Mouse (Mus musculus): Measurements from ENCODE around the gene Hspa8. TPM values are rescaled to one million over a fixed set of nuclear protein-coding genes. Genes with fewer than 3 reads are reported as not detected.

The Hspa8 gene
- 3,140 and 3,153 TPM in 2 replicates for polyA plus RNA-seq (2015; fragmentation: Nextera tagmentation; extraction: Ambion mirVana)

GRCm38 (mm10) chr9:40800675-40801612, at the start of gene Hspa8:
Gene Hspa8, plus strand, starts transcription at chr9:40800984.
- Histone ChIP-seq H3K36me3 (peaks cover 24% of the 10 kb centered on the region), H3K4me2 (peak within 1 kb of the TSS; percentile 79), H3K27ac (replicated peaks) (peak within 1 kb of the TSS; percentile 100), H3K9me3 (no peaks in the 10 kb centered on the region), H3K9ac (peak within 1 kb of the TSS; percentile 99), H3K27me3 (no peaks in the 10 kb centered on the region), H3K4me3 (peak within 1 kb of the TSS; percentile 93), H3K4me1 (replicated peaks) (peaks cover 37% of the 10 kb centered on the region)
- under 1% methylated on average over 77 of the region's 83 CpGs for WGBS
- ATAC-seq (ENCODE audit: low FRiP score, low read depth): peak; percentile 97

GRCm38 (mm10) chr9:40751749-40752148, 49.0 kb upstream of the Hspa8 start:
- Histone ChIP-seq H3K4me1 (replicated peaks) (peaks cover 4% of the 10 kb centered on the region), H3K4me2 (no peak overlapping the region), H3K4me3 (no peak overlapping the region), H3K9ac (no peak overlapping the region), H3K27ac (replicated peaks) (no peak overlapping the region), H3K27me3 (no peaks in the 10 kb centered on the region), H3K36me3 (no peaks in the 10 kb centered on the region), H3K9me3 (no peaks in the 10 kb centered on the region)
- 44% methylated on average over 3 of the region's 3 CpGs for WGBS
- ATAC-seq (ENCODE audit: low FRiP score, low read depth): no peak

DNA sequence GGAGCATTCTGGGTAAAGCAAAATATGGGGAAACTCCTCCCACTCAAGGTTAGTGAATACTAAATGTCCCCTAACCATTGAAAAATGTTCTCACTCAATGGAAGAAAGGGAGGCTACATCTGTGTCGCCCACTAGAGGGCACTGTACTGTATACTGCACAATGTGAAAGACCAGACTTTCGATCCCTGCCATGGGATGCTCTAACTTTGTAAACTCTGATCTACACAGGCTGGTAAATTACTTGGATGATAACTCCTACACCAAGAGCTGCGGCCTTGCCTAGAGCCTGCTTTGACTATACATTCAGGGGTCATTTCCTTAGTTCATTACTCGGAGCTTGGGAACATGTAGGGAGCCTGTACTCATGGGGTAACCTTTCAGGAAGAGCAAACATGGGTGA, 44.4 kb upstream of the Hspa8 start:
- no peaks in the 10 kb centered on the region for H3K9me3 ChIP-seq
- H3K27me3 ChIP-seq: no peaks in the 10 kb centered on the region
- H3K4me1 ChIP-seq (replicated peaks): peaks cover 17% of the 10 kb centered on the region
- H3K36me3 ChIP-seq: no peaks in the 10 kb centered on the region
- H3K27ac ChIP-seq (replicated peaks): no peak overlapping the region
- no peak overlapping the region for H3K9ac ChIP-seq
- WGBS: 15% methylated on average over 4 of the region's 4 CpGs
- no peak for ATAC-seq (ENCODE audit: low FRiP score, low read depth)
- no peak overlapping the region for H3K4me3 ChIP-seq
- no peak overlapping the region for H3K4me2 ChIP-seq

DNA sequence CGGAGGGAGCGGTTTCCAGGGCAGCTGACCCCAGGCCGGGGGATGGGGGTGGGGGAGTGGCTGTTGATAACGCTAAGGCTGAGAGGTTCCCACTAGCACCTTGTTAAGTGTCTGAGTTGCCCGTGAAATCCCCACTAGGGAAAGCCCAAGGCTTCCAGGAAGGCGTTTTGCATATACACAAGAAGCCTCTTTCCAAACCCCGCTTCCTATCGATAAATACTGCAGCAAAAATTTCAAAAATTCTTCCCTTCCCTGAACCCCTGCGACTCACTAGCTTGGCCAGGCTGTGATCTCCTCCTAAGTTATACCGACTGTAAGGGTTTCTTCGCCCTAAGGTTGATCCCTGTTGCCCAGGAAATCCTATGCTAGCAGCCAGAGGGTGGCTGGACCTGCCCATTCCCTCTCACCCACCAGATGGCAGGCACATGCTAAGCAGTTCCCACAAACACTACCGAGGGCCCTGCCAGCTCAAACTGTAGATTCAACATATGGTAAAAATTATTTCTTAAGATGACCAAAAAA, 43.6 kb upstream of the Hspa8 start:
- Histone ChIP-seq H3K36me3 (no peaks in the 10 kb centered on the region), H3K27ac (replicated peaks) (peak overlapping the region; percentile 81), H3K4me3 (peak overlapping the region; percentile 29), H3K9me3 (no peaks in the 10 kb centered on the region), H3K4me1 (replicated peaks) (peaks cover 17% of the 10 kb centered on the region), H3K4me2 (peak overlapping the region; percentile 59), H3K27me3 (no peaks in the 10 kb centered on the region), H3K9ac (no peak overlapping the region)
- WGBS: 24% methylated on average over 12 of the region's 12 CpGs
- peak; percentile 85 for ATAC-seq (ENCODE audit: low FRiP score, low read depth)

DNA sequence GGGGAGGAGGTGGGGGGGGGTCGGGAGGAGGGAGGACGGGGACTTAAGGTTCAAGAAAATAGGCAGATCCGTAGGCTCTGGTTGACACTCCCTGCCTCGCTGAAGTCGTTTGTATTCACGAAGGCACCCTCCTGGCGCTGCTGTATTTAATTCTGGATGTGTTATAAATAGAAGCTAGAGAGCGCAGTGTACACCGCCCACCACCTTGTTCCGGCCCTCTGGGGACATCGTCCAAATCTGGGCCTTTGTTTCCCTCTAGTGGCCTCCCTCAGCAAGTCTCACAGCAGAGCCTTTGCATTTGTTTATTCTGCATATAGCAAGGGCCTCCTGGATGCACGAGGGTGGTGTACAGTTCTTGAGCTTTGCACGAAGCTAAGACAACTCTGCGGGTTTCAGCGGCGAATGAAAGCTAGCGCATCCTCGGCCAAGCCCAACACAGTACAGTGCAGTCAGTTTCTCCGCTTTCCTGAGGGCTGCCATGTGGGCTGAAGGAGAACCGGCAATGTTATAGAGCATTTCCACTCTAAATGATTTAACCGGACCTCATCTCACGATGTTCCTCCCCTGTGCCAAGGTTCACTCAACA, 43.0 kb upstream of the Hspa8 start:
- peaks cover 17% of the 10 kb centered on the region for H3K4me1 ChIP-seq (replicated peaks)
- H3K36me3 ChIP-seq: no peaks in the 10 kb centered on the region
- H3K27me3 ChIP-seq: no peaks in the 10 kb centered on the region
- 8% methylated on average over 21 of the region's 22 CpGs for WGBS
- peak overlapping the region; percentile 29 for H3K4me3 ChIP-seq
- H3K9me3 ChIP-seq: no peaks in the 10 kb centered on the region
- peak; percentile 92 for ATAC-seq (ENCODE audit: low FRiP score, low read depth)
- H3K27ac ChIP-seq (replicated peaks): peak overlapping the region; percentile 81
- H3K4me2 ChIP-seq: peak overlapping the region; percentile 59
- H3K9ac ChIP-seq: no peak overlapping the region; the same call in 1 of the 2 replicates

GRCm38 (mm10) chr9:40762354-40762753, 38.4 kb upstream of the Hspa8 start:
- no peak overlapping the region for H3K27ac ChIP-seq (replicated peaks)
- H3K4me2 ChIP-seq: no peak overlapping the region
- H3K9ac ChIP-seq: no peak overlapping the region
- no peak for ATAC-seq (ENCODE audit: low FRiP score, low read depth)
- H3K36me3 ChIP-seq: peaks cover 10% of the 10 kb centered on the region
- no peaks in the 10 kb centered on the region for H3K9me3 ChIP-seq
- H3K4me3 ChIP-seq: no peak overlapping the region
- WGBS: 93% methylated on average over 6 of the region's 6 CpGs
- no peaks in the 10 kb centered on the region for H3K27me3 ChIP-seq
- H3K4me1 ChIP-seq (replicated peaks): peaks cover 7% of the 10 kb centered on the region

GRCm38 (mm10) chr9:40764887-40765580, 35.8 kb upstream of the Hspa8 start:
- ATAC-seq (ENCODE audit: low FRiP score, low read depth): no peak
- Histone ChIP-seq H3K4me1 (replicated peaks) (no peaks in the 10 kb centered on the region), H3K27ac (replicated peaks) (no peak overlapping the region), H3K36me3 (peaks cover 10% of the 10 kb centered on the region), H3K4me3 (no peak overlapping the region), H3K4me2 (no peak overlapping the region), H3K27me3 (no peaks in the 10 kb centered on the region), H3K9me3 (no peaks in the 10 kb centered on the region), H3K9ac (no peak overlapping the region)
- 89% methylated on average over 9 of the region's 9 CpGs for WGBS

DNA sequence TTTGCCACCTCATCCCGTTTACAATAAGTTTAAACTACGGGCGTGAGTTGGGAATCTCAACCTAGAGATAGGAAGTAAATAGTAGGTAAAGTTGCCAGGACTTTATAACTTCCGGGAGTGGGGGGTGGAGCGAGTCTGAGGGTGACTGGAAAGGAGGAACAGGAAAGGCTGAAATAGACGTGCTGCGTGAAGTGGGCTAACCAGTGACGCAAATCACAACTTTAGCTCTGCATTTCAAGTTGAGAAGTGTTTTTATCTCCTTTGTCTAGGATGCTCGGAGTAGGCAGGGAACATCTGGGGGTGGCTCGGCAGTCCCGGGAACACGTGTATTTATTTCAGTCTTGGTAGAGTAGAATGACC, 35.2 kb upstream of the Hspa8 start:
- no peak overlapping the region for H3K4me3 ChIP-seq
- no peak overlapping the region for H3K27ac ChIP-seq (replicated peaks)
- no peaks in the 10 kb centered on the region for H3K9me3 ChIP-seq
- H3K4me1 ChIP-seq (replicated peaks): no peaks in the 10 kb centered on the region
- no peak overlapping the region for H3K4me2 ChIP-seq
- peaks cover 10% of the 10 kb centered on the region for H3K36me3 ChIP-seq
- ATAC-seq (ENCODE audit: low FRiP score, low read depth): no peak
- WGBS: 77% methylated on average over 12 of the region's 12 CpGs
- no peak overlapping the region for H3K9ac ChIP-seq
- no peaks in the 10 kb centered on the region for H3K27me3 ChIP-seq

DNA sequence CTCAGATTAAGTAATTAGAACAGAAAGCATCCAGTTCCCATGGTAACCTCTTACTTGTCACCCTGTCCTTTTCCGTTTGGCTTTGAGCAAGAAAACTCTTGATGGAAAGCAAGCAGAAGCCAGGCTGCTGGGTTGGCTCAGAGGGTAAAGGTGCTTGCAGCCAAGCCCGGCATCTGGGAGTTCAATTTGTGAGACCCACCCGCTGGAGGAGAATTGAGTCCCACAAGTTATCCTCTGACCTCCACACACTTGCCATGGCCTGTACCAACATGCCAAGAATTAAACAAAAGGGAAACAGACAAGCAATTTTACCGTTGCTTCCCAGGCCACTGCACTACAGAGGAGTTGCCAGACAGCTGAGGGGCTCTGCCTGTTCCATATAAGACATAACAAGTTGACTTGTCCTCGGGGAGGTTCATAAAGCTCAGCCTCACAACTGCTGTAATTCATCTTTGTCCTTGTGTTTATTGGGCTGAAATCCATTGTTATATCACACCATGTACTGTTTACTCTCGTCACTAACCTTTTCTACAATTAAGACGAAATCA, 34.7 kb upstream of the Hspa8 start:
- H3K36me3 ChIP-seq: peaks cover 10% of the 10 kb centered on the region

DNA sequence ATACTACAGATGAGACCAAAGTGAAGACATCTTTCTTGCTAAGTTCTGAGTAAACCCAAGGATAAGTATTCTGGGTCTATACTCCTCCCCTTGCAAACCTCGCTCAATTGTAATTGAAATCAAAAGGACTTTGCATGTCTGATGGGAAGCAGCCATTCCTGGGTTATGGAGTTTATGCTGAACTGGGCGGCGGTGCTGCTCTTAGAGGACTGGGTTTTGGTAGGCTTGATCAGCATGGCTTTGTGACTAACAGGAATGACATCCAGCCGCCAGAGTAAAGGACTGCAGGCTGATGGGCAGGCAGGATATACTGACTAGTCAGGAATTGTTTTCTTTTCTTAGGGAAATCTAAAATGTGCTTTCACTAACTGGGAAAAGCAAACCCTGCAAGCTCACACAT, 32.8 kb upstream of the Hspa8 start:
- Histone ChIP-seq H3K4me1 (replicated peaks) (no peaks in the 10 kb centered on the region), H3K4me2 (no peak overlapping the region), H3K4me3 (no peak overlapping the region), H3K9ac (no peak overlapping the region), H3K27ac (replicated peaks) (no peak overlapping the region), H3K9me3 (no peaks in the 10 kb centered on the region), H3K36me3 (peaks cover 10% of the 10 kb centered on the region), H3K27me3 (no peaks in the 10 kb centered on the region)
- no peak for ATAC-seq (ENCODE audit: low FRiP score, low read depth)
- 79% methylated on average over 4 of the region's 4 CpGs for WGBS

More for the DNA sequence above, 34.7 kb upstream of the Hspa8 start:
- Histone ChIP-seq H3K4me2 (no peak overlapping the region), H3K27me3 (no peaks in the 10 kb centered on the region), H3K9ac (no peak overlapping the region), H3K4me3 (no peak overlapping the region), H3K4me1 (replicated peaks) (no peaks in the 10 kb centered on the region), H3K9me3 (no peaks in the 10 kb centered on the region), H3K27ac (replicated peaks) (no peak overlapping the region)
- ATAC-seq (ENCODE audit: low FRiP score, low read depth): no peak
- WGBS: 60% methylated on average over 7 of the region's 7 CpGs

GRCm38 (mm10) chr9:40772246-40772645, 28.5 kb upstream of the Hspa8 start:
- Histone ChIP-seq H3K4me2 (no peak overlapping the region), H3K9ac (no peak overlapping the region), H3K4me3 (no peak overlapping the region), H3K9me3 (no peaks in the 10 kb centered on the region), H3K27ac (replicated peaks) (no peak overlapping the region), H3K27me3 (no peaks in the 10 kb centered on the region), H3K36me3 (no peaks in the 10 kb centered on the region), H3K4me1 (replicated peaks) (no peaks in the 10 kb centered on the region)
- no peak for ATAC-seq (ENCODE audit: low FRiP score, low read depth)
- 61% methylated on average over 13 of the region's 13 CpGs for WGBS

All from hindbrain, embryonic 15.5 days (tissue).